Mouse (Mus musculus): Measurements from ENCODE around the gene Atp6ap1l.

DNA sequence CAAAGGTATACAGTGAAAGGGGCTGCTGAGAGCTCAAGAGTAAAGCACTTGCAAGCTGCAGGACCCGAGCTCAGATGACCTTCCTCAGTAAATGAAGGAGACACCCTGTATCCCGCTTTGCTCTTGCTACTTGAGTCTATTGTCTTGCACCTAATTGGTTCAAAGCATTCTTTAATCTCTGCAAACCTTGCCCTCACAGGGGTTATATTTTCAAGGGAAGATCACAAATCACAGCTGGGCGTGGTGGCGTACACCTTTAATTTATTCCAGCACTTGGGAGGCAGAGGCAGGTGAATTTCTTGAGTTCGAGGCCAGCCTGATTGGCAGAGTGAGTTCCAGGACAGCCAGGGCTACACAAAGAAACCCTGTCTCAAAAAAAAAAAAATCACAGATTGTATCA is 20.0 kb upstream of the Atp6ap1l start:
- no peak for TF ChIP-seq POLR2A (IDR thresholded peaks at IDR 0.05; ENCODE audit: borderline replicate concordance, extremely low read depth, low read depth, low read length)
- TF ChIP-seq CTCF (IDR thresholded peaks at IDR 0.05; ENCODE audit: insufficient read depth, low read length), result no peak
